Mouse (Mus musculus) CH12.LX (cell line): ENCODE data around the gene Naa35. TPM values are rescaled to one million over a fixed set of nuclear protein-coding genes. Genes with fewer than 3 reads are reported as not detected.

Experiments used
- DNase-seq: peaks from one replicate; pipeline ENCODE4 v3.0.0-alpha.2; 2013; ENCODE audit errors: extremely low read depth
- H3K27ac ChIP-seq: 2 replicates; pipeline ENCODE4 v1.5.1; 2012; ENCODE audit warnings: low read depth, mild to moderate bottlenecking, control low read depth, moderate library complexity; ENCODE audit not compliant: insufficient read depth
- H3K27me3 ChIP-seq: replicated peaks from 2 replicates; pipeline ENCODE3; 2012; ENCODE audit warnings: inconsistent platforms
- H3K36me3 ChIP-seq, 2 experiments: replicated peaks in 1 of 2; 2 replicates each; pipeline versions ENCODE3 to v1.6.1; 2012; ENCODE audit warnings: inconsistent platforms in 1 of 2, low read length in 1 of 2, mild to moderate bottlenecking in 1 of 2, mixed read lengths in 1 of 2, moderate library complexity in 1 of 2; ENCODE audit not compliant: control insufficient read depth in 1 of 2, insufficient read depth in 1 of 2
- H3K4me1 ChIP-seq, 2 experiments: 2 replicates each; pipeline ENCODE4 v1.6.1; 2012; ENCODE audit warnings: inconsistent platforms in 1 of 2, moderate library complexity in 1 of 2; ENCODE audit not compliant: insufficient read depth in 2 of 2, control insufficient read depth in 1 of 2
- H3K4me2 ChIP-seq: 2 replicates; pipeline ENCODE4 v1.6.1; 2012; ENCODE audit warnings: low read depth, mild to moderate bottlenecking, control low read depth; ENCODE audit not compliant: poor library complexity, insufficient read depth, severe bottlenecking
- H3K4me3 ChIP-seq, 3 experiments: fragments of 150-350 bp in 1 of 3; sonication (generic) in 1 of 3; replicated peaks in 1 of 3; 2 replicates each; pipeline versions ENCODE3 to v1.5.1; 2011 to 2012; ENCODE audit warnings: low read depth in 2 of 3, low read length in 2 of 3, mild to moderate bottlenecking in 2 of 3, moderate library complexity in 2 of 3, control low read depth in 1 of 3, improper control_type of control experiment in 1 of 3, inconsistent platforms in 1 of 3, mixed read lengths in 1 of 3; ENCODE audit not compliant: poor library complexity in 1 of 3
- H3K79me2 ChIP-seq: replicated peaks from 2 replicates; pipeline ENCODE4 v1.6.1; 2012; ENCODE audit warnings: mild to moderate bottlenecking, moderate library complexity; ENCODE audit not compliant: control insufficient read depth, poor library complexity, insufficient read depth, severe bottlenecking; ENCODE audit errors: extremely low read depth
- H3K9ac ChIP-seq: 2 replicates; pipeline ENCODE4 v1.6.1; 2012; ENCODE audit warnings: low read depth, mild to moderate bottlenecking, control low read depth, moderate library complexity; ENCODE audit not compliant: insufficient read depth
- H3K9me3 ChIP-seq: replicated peaks from 2 replicates; pipeline ENCODE3; 2012; ENCODE audit warnings: low read length, inconsistent platforms, mixed read lengths
- CHD1 ChIP-seq: IDR thresholded peaks from 2 replicates; pipeline ENCODE4 v1.6.1; 2012; ENCODE audit warnings: low read depth, low read length, improper control_type of control experiment, inconsistent platforms
- CTCF ChIP-seq, 2 experiments: IDR thresholded peaks in 1 of 2; conservative IDR thresholded peaks in 1 of 2; 2 replicates each; pipeline ENCODE4 v1.5.1; 2011 to 2012; ENCODE audit warnings: low read depth in 2 of 2, low read length in 2 of 2, improper control_type of control experiment in 1 of 2, inconsistent platforms in 1 of 2, mild to moderate bottlenecking in 1 of 2, moderate library complexity in 1 of 2
- E2F4 ChIP-seq: IDR thresholded peaks from 2 replicates; pipeline ENCODE4 v1.6.1; 2011; ENCODE audit warnings: low read depth, low read length, improper control_type of control experiment; ENCODE audit not compliant: insufficient replicate concordance
- HCFC1 ChIP-seq: IDR thresholded peaks from 2 replicates; pipeline ENCODE4 v1.6.1; 2012; ENCODE audit warnings: low read depth, mild to moderate bottlenecking, inconsistent platforms, low read length, improper control_type of control experiment
- IRF4 ChIP-seq: IDR thresholded peaks from 2 replicates; pipeline ENCODE4 v1.6.1; 2014; ENCODE audit warnings: low read depth, mild to moderate bottlenecking, inconsistent platforms, low read length, improper control_type of control experiment
- JUND ChIP-seq: conservative IDR thresholded peaks from 2 replicates; pipeline ENCODE4 v1.6.1; 2011; ENCODE audit warnings: low read depth, low read length, improper control_type of control experiment
- KAT2A ChIP-seq: IDR thresholded peaks from 2 replicates; pipeline ENCODE4 v1.6.1; 2012; ENCODE audit warnings: low read length, improper control_type of control experiment, inconsistent platforms; ENCODE audit not compliant: insufficient replicate concordance
- MAZ ChIP-seq: IDR thresholded peaks from 2 replicates; pipeline ENCODE4 v1.6.1; 2012; ENCODE audit warnings: low read depth, mild to moderate bottlenecking, inconsistent platforms, low read length, improper control_type of control experiment, moderate library complexity
- MYC ChIP-seq: IDR thresholded peaks from 2 replicates; pipeline ENCODE4 v1.6.1; 2011; ENCODE audit warnings: low read depth, mild to moderate bottlenecking, improper control_type of control experiment, low read length
- NELFE ChIP-seq: IDR thresholded peaks from 2 replicates; pipeline ENCODE4 v1.6.1; 2011; ENCODE audit warnings: low read depth, low read length, improper control_type of control experiment
- NRF1 ChIP-seq: IDR thresholded peaks from 2 replicates; pipeline ENCODE4 v1.6.1; 2014; ENCODE audit warnings: low read depth, mild to moderate bottlenecking, inconsistent platforms, low read length, improper control_type of control experiment, moderate library complexity
- PAX5 ChIP-seq: IDR thresholded peaks from 2 replicates; pipeline ENCODE4 v1.6.1; 2012; ENCODE audit warnings: low read length, inconsistent platforms, mixed read lengths
- POLR2AphosphoS2 ChIP-seq: IDR thresholded peaks from 2 replicates; pipeline ENCODE4 v1.6.1; 2011; ENCODE audit warnings: low read depth, low read length, improper control_type of control experiment
- RAD21 ChIP-seq: IDR thresholded peaks from 2 replicates; pipeline ENCODE4 v1.6.1; 2011; ENCODE audit warnings: low read depth, mild to moderate bottlenecking, low read length, improper control_type of control experiment, moderate library complexity
- RCOR1 ChIP-seq: conservative IDR thresholded peaks from 2 replicates; pipeline ENCODE4 v1.6.1; 2012; ENCODE audit warnings: low read depth, mild to moderate bottlenecking, inconsistent platforms, low read length, improper control_type of control experiment
- SMC3 ChIP-seq: IDR thresholded peaks from 2 replicates; pipeline ENCODE4 v1.6.1; 2011; ENCODE audit warnings: low read depth, low read length, improper control_type of control experiment
- TBP ChIP-seq: conservative IDR thresholded peaks from 2 replicates; pipeline ENCODE4 v1.6.1; 2011; ENCODE audit warnings: low read depth, low read length, improper control_type of control experiment
- TCF12 ChIP-seq: IDR thresholded peaks from 2 replicates; pipeline ENCODE4 v1.6.1; 2014; ENCODE audit warnings: low read depth, mild to moderate bottlenecking, inconsistent platforms, low read length, improper control_type of control experiment
- USF1 ChIP-seq: IDR thresholded peaks from 2 replicates; pipeline ENCODE4 v1.6.1; 2014; ENCODE audit warnings: low read depth, mild to moderate bottlenecking, inconsistent platforms, low read length, improper control_type of control experiment
- ZC3H11A ChIP-seq: IDR thresholded peaks from 2 replicates; pipeline ENCODE4 v1.6.1; 2012; ENCODE audit warnings: low read depth, mild to moderate bottlenecking, inconsistent platforms, low read length, improper control_type of control experiment
- ZKSCAN1 ChIP-seq: IDR thresholded peaks from 2 replicates; pipeline ENCODE4 v1.6.1; 2012; ENCODE audit warnings: low read depth, inconsistent platforms, low read length, improper control_type of control experiment, borderline replicate concordance
- ZMIZ1 ChIP-seq: IDR thresholded peaks from 2 replicates; pipeline ENCODE4 v1.6.1; 2012; ENCODE audit warnings: low read depth, mild to moderate bottlenecking, inconsistent platforms, low read length, improper control_type of control experiment
- ZNF384 ChIP-seq: IDR thresholded peaks from 2 replicates; pipeline ENCODE4 v1.6.1; 2012; ENCODE audit warnings: low read depth, low read length, improper control_type of control experiment, inconsistent platforms
- dilution Hi-C: fragments of 300-500 bp; cut with MboI; formaldehyde crosslinking; loops from 2 replicates; pipeline ENCODE4 v1.14.3; 2020; ENCODE audit warnings: low sequenced_read_pairs; ENCODE audit not compliant: extremely low pct_unique_long_range_greater_than_20kb, extremely low pct_ligation_motif_present
- in situ Hi-C: fragments of 300-500 bp; cut with MboI; formaldehyde crosslinking; loops from 3 replicates; pipeline ENCODE4 v1.14.3; 2019; ENCODE audit warnings: low sequenced_read_pairs, low pct_ligation_motif_present, low pct_unique_long_range_greater_than_20kb, mixed read lengths
- polyA plus RNA-seq: library from polyadenylated mRNA; unstranded; fragments of >175 nt; gene quantifications from 2 replicates; pipeline ENCODE4 v1.2.1, GENCODE M21; 2012; ENCODE audit warnings: low read depth; ENCODE audit not compliant: insufficient read length
- total RNA-seq, 2 experiments: library from RNA; depleted of rRNA; stranded (reverse); fragments of 300-350 nt in 1 of 2; fragments of >200 nt in 1 of 2; gene quantifications; 2 replicates each; pipeline ENCODE4 v1.2.3; 2012 to 2014

Gene Naa35
- total and polyA plus RNA-seq, 3 experiments: 46.8 to 60.2 (median 56.4) TPM

DNA sequence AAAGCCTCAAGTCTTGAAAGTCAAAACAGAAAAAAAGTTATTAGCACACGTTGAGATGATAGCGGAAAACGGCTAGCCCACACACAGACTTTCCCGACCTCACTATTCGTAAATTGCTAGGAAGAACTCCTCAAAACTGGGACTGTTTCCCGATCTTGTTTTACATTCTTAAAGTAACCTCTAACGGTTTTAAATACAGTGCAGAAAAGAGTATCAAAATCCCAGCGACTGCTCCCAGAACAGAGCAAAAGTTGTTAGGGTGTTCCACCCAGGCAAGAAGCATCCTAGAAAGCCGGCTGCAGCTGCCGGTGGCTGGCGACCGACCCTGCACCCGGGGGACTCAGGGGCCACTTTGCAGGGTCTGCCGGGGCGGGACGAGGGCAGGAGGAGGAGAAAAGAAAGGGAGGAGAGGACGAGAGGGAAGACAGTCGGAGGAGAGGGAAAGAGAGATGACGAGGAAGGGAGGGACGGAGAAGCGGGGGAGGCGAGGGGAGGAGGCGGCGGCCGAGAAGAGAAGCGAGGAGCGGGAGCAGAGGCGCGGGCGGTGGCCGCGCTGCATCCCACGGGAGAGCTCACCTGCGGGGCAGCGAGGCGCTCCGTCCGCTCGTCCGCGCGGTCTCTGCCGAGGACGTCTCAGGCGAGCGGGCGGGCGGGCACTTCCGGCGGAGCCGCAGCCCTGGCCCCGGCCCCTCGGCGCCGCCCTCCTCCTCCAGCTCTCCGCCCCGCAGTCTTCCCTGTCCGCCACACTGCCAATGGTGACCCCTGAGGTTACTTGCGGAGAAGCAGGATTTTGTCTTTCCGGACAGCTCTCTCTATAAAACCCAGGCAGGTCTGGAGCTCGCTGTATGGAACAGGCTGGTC is 90.3 kb downstream of the Naa35 start, which contains the start of gene Golm1 (continued):
- no peak for TF ChIP-seq MAZ
- no peak for TF ChIP-seq CHD1
- peak; percentile 12; the same call in 1 of the 2 replicates for TF ChIP-seq IRF4
- no peak for TF ChIP-seq CTCF (conservative IDR thresholded peaks at IDR 0.05 in 1 of 2, IDR thresholded peaks at IDR 0.05 in 1 of 2; ENCODE audit: low read depth in 2 of 2, low read length in 2 of 2)
- no peak; the same call in none of the 2 replicates for TF ChIP-seq HCFC1
- TF ChIP-seq TBP: no peak
- peak; percentile 76 for TF ChIP-seq NELFE
- TF ChIP-seq ZC3H11A: no peak
- no peak for TF ChIP-seq JUND
- TF ChIP-seq PAX5: no peak
- TF ChIP-seq USF1: no peak
- no peak for TF ChIP-seq SMC3
- TF ChIP-seq RCOR1: no peak
- peak; percentile 68 for TF ChIP-seq ZMIZ1
- TF ChIP-seq NRF1: no peak
- no peak for TF ChIP-seq ZKSCAN1
- no peak for TF ChIP-seq MYC
- TF ChIP-seq TCF12: peak; percentile 74
- TF ChIP-seq POLR2AphosphoS2: no peak
- no peak for TF ChIP-seq KAT2A
- no peak for TF ChIP-seq E2F4

DNA sequence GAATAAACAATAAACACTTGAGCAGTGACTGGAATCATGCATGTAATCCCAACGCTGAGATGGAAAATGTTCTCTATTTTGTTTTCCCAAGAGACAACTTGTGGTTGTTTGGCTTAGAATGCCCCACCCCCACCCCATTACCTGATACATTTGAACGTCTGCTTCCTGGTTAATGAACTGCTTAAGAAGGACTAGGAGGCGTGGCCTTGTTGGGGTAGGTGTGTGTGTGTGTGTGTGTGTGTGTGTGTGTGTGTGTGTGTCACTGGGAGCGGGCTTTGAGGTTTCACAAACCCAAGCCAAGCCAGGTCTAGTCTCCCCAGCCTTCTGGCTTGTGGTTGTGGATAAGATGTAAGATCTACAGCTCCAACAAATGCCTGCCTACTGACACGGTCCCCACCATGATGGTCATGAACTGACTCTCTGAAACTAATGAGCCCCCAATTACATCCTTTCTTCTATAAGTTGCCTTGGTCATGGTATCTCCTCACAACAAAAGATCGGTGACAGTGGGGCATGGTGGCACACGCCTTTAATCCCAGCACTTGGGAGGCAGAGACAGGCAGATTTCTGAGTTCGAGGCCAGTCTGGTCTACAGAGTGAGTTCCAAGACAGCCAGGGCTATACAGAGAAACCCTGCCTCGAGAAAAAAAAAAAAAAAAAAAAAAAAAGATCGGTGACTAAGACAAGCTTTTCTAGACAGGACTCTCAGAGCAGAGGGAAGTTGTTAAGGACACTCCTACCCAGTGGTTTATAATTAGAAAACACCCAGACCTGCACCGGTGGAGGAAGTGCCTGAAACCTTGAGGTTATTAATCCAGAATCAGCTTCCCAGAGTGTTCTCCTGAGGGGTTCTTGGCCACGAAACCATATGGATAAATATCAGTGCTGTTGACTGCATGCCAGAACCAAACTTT is 91.5 kb downstream of the Naa35 start:
- dilution Hi-C loops: no loop called here
- DNase-seq: no peak
- Histone ChIP-seq H3K27ac (no peak overlapping the region), H3K4me3 (no peak overlapping the region), H3K4me2 (no peak overlapping the region), H3K9ac (no peak overlapping the region), H3K4me1 (peaks cover 5 to 26% of the 10 kb centered on the region in 2 experiments; a peak in 3 of 4 replicates), H3K27me3 (no peaks in the 10 kb centered on the region), H3K36me3 (peaks cover 0 to 5% of the 10 kb centered on the region in 2 experiments), H3K9me3 (no peaks in the 10 kb centered on the region), H3K79me2 (no peaks in the 10 kb centered on the region)
- in situ Hi-C loops: no loop called here
- TF ChIP-seq RAD21 (no peak), ZNF384 (peak; percentile 64)
